8 mouse cellular contexts compared by ENCODE assay signal in the genomic region with DNA sequence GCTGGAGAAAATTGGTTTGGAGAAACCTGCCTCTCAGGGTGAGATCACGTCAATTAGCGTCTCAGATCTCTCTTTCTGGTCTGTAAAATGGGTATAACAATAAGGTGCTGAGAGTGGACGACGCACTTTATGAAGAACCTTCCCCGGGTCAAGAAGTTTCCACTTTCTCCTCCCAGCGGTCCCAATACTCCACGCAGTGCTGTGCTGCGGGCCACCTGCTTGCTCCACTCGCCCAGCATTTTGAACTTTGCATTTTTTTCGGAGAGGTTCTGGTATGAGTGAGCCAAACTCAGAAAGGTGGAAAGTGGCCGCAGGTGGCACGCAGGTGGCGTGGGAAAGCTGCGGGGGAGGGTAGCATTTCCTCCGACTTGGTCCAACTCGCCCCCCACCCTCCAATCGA. TPM values are rescaled to one million over a fixed set of nuclear protein-coding genes. Genes with fewer than 3 reads are reported as not detected.
DNase-seq lines count a peak whose midpoint lies in the region; ATAC-seq and TF ChIP-seq lines count a peak whose summit lies in the region.

No protein-coding gene starts in this region.

- peaks cover 3% of the 10 kb centered on the region; the same call in 1 of the 2 replicates for H3K4me1 ChIP-seq in heart, adult 2 months (ENCODE audit: control insufficient read depth, insufficient read depth, low read length)
- peaks cover 33% of the 10 kb centered on the region for H3K4me1 ChIP-seq in G1E (ENCODE audit: insufficient read depth, low read depth, low read length)
- H3K4me1 ChIP-seq in liver, embryonic 16.5 days (ENCODE audit: control insufficient read depth, low read depth, low read length), result peaks cover 37% of the 10 kb centered on the region

- no peak for TF ChIP-seq CTCF in heart, adult 2 months (IDR thresholded peaks at IDR 0.05)
- no peak for TF ChIP-seq CTCF in G1E (IDR thresholded peaks at IDR 0.05; ENCODE audit: low read depth, low read length)

- no peak for TF ChIP-seq POLR2A in heart, adult 2 months (IDR thresholded peaks at IDR 0.05; ENCODE audit: insufficient read depth, low read depth, low read length)

- intact Hi-C loops in heart, adult 2 months (cut with DNase I), result no loop called here

- no peaks in the 10 kb centered on the region for H3K9me3 ChIP-seq in G1E (replicated peaks)
- H3K9me3 ChIP-seq in liver, embryonic 16.5 days (replicated peaks; ENCODE audit: control insufficient read depth, low read length), result no peaks in the 10 kb centered on the region

- no peaks in the 10 kb centered on the region; the same call in 1 of the 2 replicates for H3K27me3 ChIP-seq in heart, adult 2 months (ENCODE audit: control insufficient read depth, insufficient read depth, low read length)
- H3K27me3 ChIP-seq in G1E (ENCODE audit: insufficient read depth, low read length), result peaks cover 24% of the 10 kb centered on the region
- no peaks in the 10 kb centered on the region; the same call in 1 of the 2 replicates for H3K27me3 ChIP-seq in liver, embryonic 16.5 days (ENCODE audit: control insufficient read depth, insufficient read depth, low read depth, low read length)

- H3K36me3 ChIP-seq in heart, adult 2 months (ENCODE audit: control insufficient read depth, insufficient read depth, low read length), result no peaks in the 10 kb centered on the region
- peaks cover 23% of the 10 kb centered on the region for H3K36me3 ChIP-seq in G1E (replicated peaks)
- H3K36me3 ChIP-seq in liver, embryonic 16.5 days (ENCODE audit: control insufficient read depth, insufficient read depth), result peaks cover 22% of the 10 kb centered on the region

- 4% methylated on average over 17 of the region's 17 CpGs for WGBS in heart, adult 2 months
- under 1% methylated on average over 17 of the region's 17 CpGs for WGBS in liver, embryonic 16.5 days (ENCODE audit: insufficient replicate concordance)

- TF ChIP-seq EP300 in heart, adult 2 months (IDR thresholded peaks at IDR 0.05; ENCODE audit: insufficient read depth, low read depth, low read length), result no peak

- H3K9ac ChIP-seq in heart, adult 2 months (ENCODE audit: low read depth, low read length), result peak overlapping the region; percentile 47
- H3K9ac ChIP-seq in liver, embryonic 16.5 days (ENCODE audit: low read depth, low read length), result peak overlapping the region; percentile 82

- no peaks in the 10 kb centered on the region for H3K79me2 ChIP-seq in heart, adult 2 months (replicated peaks; ENCODE audit: control insufficient read depth, insufficient read depth, low read length)

- H3K4me2 ChIP-seq in liver, embryonic 16.5 days (ENCODE audit: low read depth, low read length), result peak overlapping the region; percentile 98

- ATAC-seq in G1E (ENCODE audit: extremely low read depth, insufficient number of reproducible peaks, low FRiP score, poor library complexity, severe bottlenecking), result no peak
- peak; percentile 12; the same call in 1 of the 2 replicates for ATAC-seq in granulocyte monocyte progenitor cell, adult 5-6 weeks (replicated peaks; ENCODE audit: poor library complexity, severe bottlenecking)
- peak; percentile 66 for ATAC-seq in liver, embryonic 16.5 days (ENCODE audit: low read depth)

- DNase-seq in heart, adult 2 months, result no peak
- DNase-seq in heart, adult 9 months (ENCODE audit: low spot score in 2 of 2), result no peak
- no peak for DNase-seq in G1E (ENCODE audit: low spot score)
- no peak for DNase-seq in urinary bladder, adult 2 months (ENCODE audit: low spot score)
- no peak for DNase-seq in urinary bladder, postnatal 10 days (ENCODE audit: low spot score)
- no peak for DNase-seq in spleen, postnatal 10 days (ENCODE audit: low spot score in 2 of 2)

- peak overlapping the region; percentile 23 for H3K27ac ChIP-seq in heart, adult 2 months
- peak overlapping the region; percentile 65 for H3K27ac ChIP-seq in liver, embryonic 16.5 days (ENCODE audit: low read length)

- peak overlapping the region; percentile 60 for H3K4me3 ChIP-seq in heart, adult 2 months
- peak overlapping the region; percentile 79 for H3K4me3 ChIP-seq in G1E (ENCODE audit: low read depth, low read length)
- H3K4me3 ChIP-seq in liver, embryonic 16.5 days (ENCODE audit: low read depth, low read length), result peak overlapping the region; percentile 77

RNA-seq across cellular contexts. Expression of a gene that starts 1.1 kb away (rescaled TPM):
- total RNA-seq in heart, adult 2 months (2021), result 10 to 100 TPM; 15.4 to 16.5 TPM
- 5.6 and 10.0 TPM in 2 replicates for polyA plus RNA-seq in heart, adult 2 months (2012; rRNA removed)
- total RNA-seq in G1E (2014; fragmentation: Nextera tagmentation) (36.5 and 75.4 TPM in 2 replicates), G1E (2017) (39.2 and 43.2 TPM in 2 replicates)
- polyA plus RNA-seq in G1E (2012), result 1.0 and 2.0 TPM in 2 replicates
- 2.4 and 4.2 TPM in 2 replicates for total RNA-seq in granulocyte monocyte progenitor cell, adult 5-6 weeks (2014; fragmentation: Nextera tagmentation)
- total RNA-seq in granulocyte monocyte progenitor cell, adult 5-6 weeks (2017), result 7.2 and 16.2 TPM in 2 replicates
- 50.3 and 51.8 TPM in 2 replicates for polyA plus RNA-seq in liver, embryonic 16.5 days (2015; fragmentation: Nextera tagmentation; extraction: Ambion mirVana)
- polyA plus RNA-seq in urinary bladder, adult 2 months (2012; rRNA removed), result 11.1 and 15.3 TPM in 2 replicates

RNA-seq across cellular contexts. Expression of a gene that starts 49.1 kb away (rescaled TPM):
- 10 to 100 TPM; 19.8 to 26.0 TPM for total RNA-seq in heart, adult 2 months (2021)
- 15.4 and 17.3 TPM in 2 replicates for polyA plus RNA-seq in heart, adult 2 months (2012; rRNA removed)
- total RNA-seq in G1E (2014; fragmentation: Nextera tagmentation) (18.3 and 22.7 TPM in 2 replicates), G1E (2017) (19.2 and 26.9 TPM in 2 replicates)
- polyA plus RNA-seq in G1E (2012), result 11.6 and 15.6 TPM in 2 replicates
- 8.4 and 19.9 TPM in 2 replicates for total RNA-seq in granulocyte monocyte progenitor cell, adult 5-6 weeks (2014; fragmentation: Nextera tagmentation)
- total RNA-seq in granulocyte monocyte progenitor cell, adult 5-6 weeks (2017), result 12.2 and 20.3 TPM in 2 replicates
- polyA plus RNA-seq in liver, embryonic 16.5 days (2015; fragmentation: Nextera tagmentation; extraction: Ambion mirVana), result 17.9 and 19.1 TPM in 2 replicates
- 15.7 and 19.4 TPM in 2 replicates for polyA plus RNA-seq in urinary bladder, adult 2 months (2012; rRNA removed)

RNA-seq across cellular contexts. Expression of a gene that starts 49.2 kb away (rescaled TPM):
- 1 to 10 TPM; 5.0 to 5.2 TPM for total RNA-seq in heart, adult 2 months (2021)
- 1.8 and 3.9 TPM in 2 replicates for polyA plus RNA-seq in heart, adult 2 months (2012; rRNA removed)
- total RNA-seq in G1E (2014; fragmentation: Nextera tagmentation), result 23.5 and 25.2 TPM in 2 replicates
- total RNA-seq in G1E (2017), result 6.2 and 8.2 TPM in 2 replicates
- polyA plus RNA-seq in G1E (2012), result 0.22 and 0.28 TPM in 2 replicates
- 5.6 and 6.4 TPM in 2 replicates for total RNA-seq in granulocyte monocyte progenitor cell, adult 5-6 weeks (2014; fragmentation: Nextera tagmentation)
- 3.7 and 5.4 TPM in 2 replicates for total RNA-seq in granulocyte monocyte progenitor cell, adult 5-6 weeks (2017)
- polyA plus RNA-seq in liver, embryonic 16.5 days (2015; fragmentation: Nextera tagmentation; extraction: Ambion mirVana), result 6.0 and 6.6 TPM in 2 replicates
- 3.7 and 5.3 TPM in 2 replicates for polyA plus RNA-seq in urinary bladder, adult 2 months (2012; rRNA removed)
